Mouse (Mus musculus) thymus, adult 2 months (tissue): Measurements from ENCODE around the gene Zbtb42. TPM values are rescaled to one million over a fixed set of nuclear protein-coding genes. Genes with fewer than 3 reads are reported as not detected.
A peak's percentile ranks its signal among the peaks of the same experiment; 100 is the strongest.

Source experiments
- DNase-seq: peaks from one replicate; pipeline ENCODE4 v3.0.0; 2021
- H3K27ac ChIP-seq: fragments of 200-500 bp; 2 replicates; pipeline ENCODE4 v1.5.1; 2012; ENCODE audit warnings: low read length, control low read depth; ENCODE audit not compliant: control insufficient read depth, insufficient read depth
- H3K27me3 ChIP-seq: fragments of 200-500 bp; 2 replicates; pipeline ENCODE4 v1.6.1; 2012; ENCODE audit warnings: mild to moderate bottlenecking, low read length, moderate library complexity, mixed read lengths; ENCODE audit not compliant: control insufficient read depth, insufficient read depth
- H3K36me3 ChIP-seq: fragments of 200-500 bp; 2 replicates; pipeline ENCODE4 v1.6.1; 2012; ENCODE audit warnings: mild to moderate bottlenecking, low read length, moderate library complexity; ENCODE audit not compliant: control insufficient read depth, insufficient read depth
- H3K4me1 ChIP-seq: fragments of 200-500 bp; replicated peaks from 2 replicates; pipeline ENCODE4 v1.6.1; 2012; ENCODE audit warnings: low read length; ENCODE audit not compliant: control insufficient read depth, insufficient read depth
- H3K4me3 ChIP-seq: fragments of 200-500 bp; 2 replicates; pipeline ENCODE4 v1.5.1; 2012; ENCODE audit warnings: mild to moderate bottlenecking, low read length, control low read depth, moderate library complexity; ENCODE audit not compliant: control insufficient read depth, insufficient read depth
- CTCF ChIP-seq: fragments of 200-500 bp; IDR thresholded peaks from 2 replicates; pipeline ENCODE4 v1.5.1; 2012; ENCODE audit warnings: mild to moderate bottlenecking, control low read depth, low read length, moderate library complexity, borderline replicate concordance; ENCODE audit not compliant: control insufficient read depth, poor library complexity, insufficient read depth; ENCODE audit errors: extremely low read depth
- POLR2A ChIP-seq: fragments of 200-500 bp; IDR thresholded peaks from 2 replicates; pipeline ENCODE4 v1.6.1; 2012; ENCODE audit warnings: mild to moderate bottlenecking, low read length, control low read depth, moderate library complexity; ENCODE audit not compliant: control insufficient read depth, poor library complexity, insufficient read depth; ENCODE audit errors: extremely low read depth
- WGBS: fragments of 180-500 bp; shearing (Covaris S2); methylation state at CpG from one replicate; pipeline ENCODE4 v1.1.7; 2018; 5-methylcytosine and 5-hydroxymethylcytosine counted together
- polyA plus RNA-seq: library from polyadenylated mRNA; depleted of rRNA; stranded (reverse); fragments of >200 nt; gene quantifications from 2 replicates; pipeline ENCODE4 v1.2.3, GENCODE M21; 2012

Zbtb42 gene
- polyA plus RNA-seq, 1 experiment: 17.8 TPM

- TF ChIP-seq CTCF (no peak), POLR2A (no peak)
- WGBS: 9% methylated on average over 21 of the region's 21 CpGs
- peak overlapping the region; percentile 77 for H3K4me3 ChIP-seq
- H3K27me3 ChIP-seq: no peaks in the 10 kb centered on the region; the same call in 1 of the 2 replicates
- H3K4me1 ChIP-seq: peaks cover 35% of the 10 kb centered on the region
- H3K27ac ChIP-seq: no peak overlapping the region
- H3K36me3 ChIP-seq: peaks cover 23% of the 10 kb centered on the region
- peak; percentile 23 for DNase-seq
These were observed 5.7 kb upstream of the Zbtb42 start for GRCm38 (mm10) chr12:112672744-112673575.

- peaks cover 16% of the 10 kb centered on the region for H3K36me3 ChIP-seq
- peak; percentile 42 for DNase-seq
- 10% methylated on average over 68 of the region's 68 CpGs for WGBS
- H3K27me3 ChIP-seq: no peaks in the 10 kb centered on the region; the same call in 1 of the 2 replicates
- no peak overlapping the region for H3K27ac ChIP-seq
- peaks cover 41% of the 10 kb centered on the region for H3K4me1 ChIP-seq
- TF ChIP-seq CTCF (no peak), POLR2A (no peak)
- peak overlapping the region; percentile 77 for H3K4me3 ChIP-seq
These were observed 5.0 kb upstream of the Zbtb42 start for GRCm38 (mm10) chr12:112673576-112674091.

DNA sequence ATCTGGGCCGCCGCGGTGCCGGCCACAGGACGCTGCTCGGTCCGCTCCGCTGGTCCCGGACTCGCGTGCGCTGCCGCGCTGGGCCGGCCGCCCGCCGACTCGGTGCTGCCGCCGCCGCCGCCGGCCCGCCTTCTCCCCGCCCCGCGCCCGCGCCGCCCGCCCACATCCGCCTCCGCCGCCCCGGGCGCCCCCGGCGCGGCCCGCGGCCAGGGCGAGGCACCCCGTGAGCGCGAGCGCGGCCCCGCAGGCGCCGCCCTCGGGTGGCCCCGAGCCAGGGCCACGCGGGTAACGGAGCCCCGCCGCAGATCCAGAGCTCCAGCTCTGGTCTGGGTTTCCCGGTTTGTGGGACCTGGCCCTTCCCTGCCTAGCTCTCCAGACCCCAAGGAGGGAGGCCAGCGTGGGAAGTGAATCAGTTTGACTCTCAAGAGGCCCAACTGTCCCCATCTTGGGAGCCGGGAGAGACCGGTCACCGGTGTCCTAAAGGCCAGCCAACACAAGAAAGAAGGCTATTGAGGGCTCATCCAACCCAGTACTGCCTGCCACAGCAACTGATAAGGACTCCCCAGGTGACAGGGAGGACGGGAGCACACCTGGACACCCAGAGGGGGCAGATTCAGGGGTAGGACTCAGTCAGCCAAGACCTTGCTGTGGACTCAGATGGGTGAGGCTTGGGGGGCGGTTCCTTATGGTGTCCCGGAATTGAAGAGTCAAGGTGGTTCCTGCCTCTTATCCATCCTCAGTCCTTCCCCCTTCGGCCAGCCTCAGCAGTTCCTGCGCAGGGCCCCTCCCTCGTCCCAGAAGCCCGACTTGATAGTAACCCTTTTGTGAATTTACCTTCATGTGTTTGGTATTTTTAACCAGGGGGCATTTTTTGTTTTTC, 4.3 kb upstream of the Zbtb42 start, which contains the start of gene Akt1:
Akt1 (minus strand) TSS at position 753 of the 880 bp plus-strand sequence.
- H3K4me3 ChIP-seq: peak within 1 kb of the TSS; percentile 77
- peaks cover 44% of the 10 kb centered on the region for H3K4me1 ChIP-seq
- H3K27me3 ChIP-seq: peaks cover under 1% of the 10 kb centered on the region; the same call in 1 of the 2 replicates
- DNase-seq: peak; percentile 55
- peak within 1 kb of the TSS; percentile 26; the same call in 1 of the 2 replicates for H3K27ac ChIP-seq
- 18% methylated on average over 70 of the region's 70 CpGs for WGBS
- H3K36me3 ChIP-seq: peaks cover 11% of the 10 kb centered on the region
- TF ChIP-seq CTCF: no peak
- TF ChIP-seq POLR2A: no peak

GRCm38 (mm10) chr12:112675245-112676035, 3.2 kb upstream of the Zbtb42 start:
- peak; percentile 88 for DNase-seq
- H3K4me1 ChIP-seq: peaks cover 48% of the 10 kb centered on the region
- peaks cover 4% of the 10 kb centered on the region for H3K36me3 ChIP-seq
- 22% methylated on average over 18 of the region's 18 CpGs for WGBS
- H3K27ac ChIP-seq: peak overlapping the region; percentile 26; the same call in 1 of the 2 replicates
- H3K4me3 ChIP-seq: peak overlapping the region; percentile 16
- peaks cover 4% of the 10 kb centered on the region; the same call in 1 of the 2 replicates for H3K27me3 ChIP-seq
- TF ChIP-seq POLR2A: no peak
- TF ChIP-seq CTCF: peak; percentile 73; the same call in 1 of the 2 replicates

GRCm38 (mm10) chr12:112677076-112677475, 1.6 kb upstream of the Zbtb42 start:
- Histone ChIP-seq H3K4me1 (peaks cover 44% of the 10 kb centered on the region), H3K4me3 (no peak overlapping the region), H3K27me3 (peaks cover 4% of the 10 kb centered on the region; the same call in 1 of the 2 replicates), H3K36me3 (no peaks in the 10 kb centered on the region), H3K27ac (no peak overlapping the region)
- 49% methylated on average over 5 of the region's 5 CpGs for WGBS
- no peak for DNase-seq
- TF ChIP-seq POLR2A (no peak), CTCF (no peak)
